Mouse (Mus musculus) embryonic facial prominence, embryonic 12.5 days (tissue): ENCODE measurements at regions not wholly inside any gene's neighbourhood (a gene's known extent, or its start where the extent isn't known, plus 50 kb on each side); places are given as distances from the start of the nearest gene placed in this dataset.

Source experiments
- ATAC-seq: fragments of 200-750 bp; cut with Nextera tagmentation; 2 replicates; pipeline ENCODE4 v1.8.0; 2017; ENCODE audit not compliant: insufficient number of reproducible peaks, insufficient read depth, low FRiP score, low TSS enrichment
- H3K27ac ChIP-seq: fragments of 300-500 bp; sonication (generic); 2 replicates; pipeline ENCODE4 v1.5.1; 2016; ENCODE audit warnings: mild to moderate bottlenecking
- H3K27me3 ChIP-seq: fragments of 300-500 bp; sonication (generic); 2 replicates; pipeline ENCODE4 v1.6.1; 2016; ENCODE audit warnings: mild to moderate bottlenecking, moderate library complexity
- H3K36me3 ChIP-seq: fragments of 300-500 bp; sonication (generic); 2 replicates; pipeline ENCODE4 v1.6.1; 2016; ENCODE audit warnings: mild to moderate bottlenecking
- H3K4me1 ChIP-seq: fragments of 300-500 bp; sonication (generic); 2 replicates; pipeline ENCODE4 v1.6.1; 2016
- H3K4me2 ChIP-seq: fragments of 300-500 bp; sonication (generic); replicated peaks from 2 replicates; pipeline ENCODE4 v1.6.1; 2016; ENCODE audit warnings: mild to moderate bottlenecking, moderate library complexity
- H3K4me3 ChIP-seq: fragments of 300-500 bp; sonication (generic); 2 replicates; pipeline ENCODE4 v1.5.1; 2016; ENCODE audit warnings: mild to moderate bottlenecking
- H3K9ac ChIP-seq: fragments of 300-500 bp; sonication (generic); 2 replicates; pipeline ENCODE4 v1.6.1; 2016; ENCODE audit warnings: mild to moderate bottlenecking, moderate library complexity
- H3K9me3 ChIP-seq: fragments of 300-500 bp; sonication (generic); 2 replicates; pipeline ENCODE4 v1.6.1; 2016; ENCODE audit warnings: mild to moderate bottlenecking, moderate library complexity
- WGBS: fragments of 180-500 bp; shearing (Covaris S2); methylation state at CpG from one replicate; pipeline ENCODE4 v1.1.7; 2016; 5-methylcytosine and 5-hydroxymethylcytosine counted together

- no peak overlapping the region for H3K4me3 ChIP-seq
- no peak overlapping the region for H3K4me2 ChIP-seq
- no peaks in the 10 kb centered on the region for H3K36me3 ChIP-seq
- no peak overlapping the region for H3K27ac ChIP-seq
- ATAC-seq, result no peak
- no peaks in the 10 kb centered on the region for H3K9me3 ChIP-seq
- WGBS, result 75% methylated on average over 2 of the region's 2 CpGs
- H3K9ac ChIP-seq, result no peak overlapping the region
- H3K27me3 ChIP-seq, result no peaks in the 10 kb centered on the region
- no peaks in the 10 kb centered on the region for H3K4me1 ChIP-seq
These were observed 393.1 kb upstream of the Nrp1 start for GRCm38 (mm10) chr8:127965341-127965740.

DNA sequence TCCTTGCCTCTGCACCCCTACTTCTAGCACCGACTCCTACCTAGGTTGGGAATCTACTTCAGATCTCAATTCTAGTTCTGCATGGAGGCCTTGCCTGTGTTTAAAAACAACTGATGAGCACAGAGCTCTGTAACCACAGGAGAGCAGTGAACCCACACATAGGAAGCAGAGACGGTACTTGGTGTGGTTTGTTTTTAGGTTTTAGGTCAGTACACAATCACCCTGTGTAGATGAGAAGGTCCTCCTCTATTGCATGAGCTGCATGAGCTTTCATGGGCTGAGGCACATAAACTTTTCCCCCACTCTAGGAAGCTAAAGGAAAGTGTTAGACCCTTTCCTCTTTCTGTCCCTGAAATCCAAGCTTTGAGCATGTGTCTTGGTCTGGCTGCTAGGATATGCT, 390.4 kb upstream of the Nrp1 start:
- WGBS, result 91% methylated on average over 2 of the region's 2 CpGs
- no peaks in the 10 kb centered on the region for H3K36me3 ChIP-seq
- no peaks in the 10 kb centered on the region for H3K27me3 ChIP-seq
- no peak overlapping the region for H3K4me3 ChIP-seq
- H3K27ac ChIP-seq, result no peak overlapping the region
- no peaks in the 10 kb centered on the region for H3K4me1 ChIP-seq
- no peak overlapping the region for H3K4me2 ChIP-seq
- no peak overlapping the region for H3K9ac ChIP-seq
- no peaks in the 10 kb centered on the region for H3K9me3 ChIP-seq
- no peak for ATAC-seq

- Histone ChIP-seq H3K9ac (no peak overlapping the region), H3K27ac (no peak overlapping the region), H3K4me1 (peaks cover 6% of the 10 kb centered on the region; the same call in 1 of the 2 replicates), H3K36me3 (no peaks in the 10 kb centered on the region), H3K4me2 (no peak overlapping the region), H3K27me3 (no peaks in the 10 kb centered on the region), H3K9me3 (no peaks in the 10 kb centered on the region), H3K4me3 (no peak overlapping the region)
- ATAC-seq, result no peak
- WGBS, result 97% methylated on average over 2 of the region's 2 CpGs
These were observed 385.2 kb upstream of the Nrp1 start for GRCm38 (mm10) chr8:127973194-127973593.

GRCm38 (mm10) chr8:127977746-127978145, 380.7 kb upstream of the Nrp1 start:
- 44% methylated on average over 2 of the region's 2 CpGs for WGBS
- no peak overlapping the region for H3K9ac ChIP-seq
- H3K9me3 ChIP-seq, result no peaks in the 10 kb centered on the region
- no peak for ATAC-seq
- H3K4me2 ChIP-seq, result no peak overlapping the region
- H3K4me3 ChIP-seq, result no peak overlapping the region
- 0 out of 2 replicates have a peak, but pooled peaks cover 2% of the 10 kb centered on the region for H3K27me3 ChIP-seq
- H3K4me1 ChIP-seq, result peaks cover 6% of the 10 kb centered on the region; the same call in 1 of the 2 replicates
- H3K36me3 ChIP-seq, result no peaks in the 10 kb centered on the region
- no peak overlapping the region for H3K27ac ChIP-seq

DNA sequence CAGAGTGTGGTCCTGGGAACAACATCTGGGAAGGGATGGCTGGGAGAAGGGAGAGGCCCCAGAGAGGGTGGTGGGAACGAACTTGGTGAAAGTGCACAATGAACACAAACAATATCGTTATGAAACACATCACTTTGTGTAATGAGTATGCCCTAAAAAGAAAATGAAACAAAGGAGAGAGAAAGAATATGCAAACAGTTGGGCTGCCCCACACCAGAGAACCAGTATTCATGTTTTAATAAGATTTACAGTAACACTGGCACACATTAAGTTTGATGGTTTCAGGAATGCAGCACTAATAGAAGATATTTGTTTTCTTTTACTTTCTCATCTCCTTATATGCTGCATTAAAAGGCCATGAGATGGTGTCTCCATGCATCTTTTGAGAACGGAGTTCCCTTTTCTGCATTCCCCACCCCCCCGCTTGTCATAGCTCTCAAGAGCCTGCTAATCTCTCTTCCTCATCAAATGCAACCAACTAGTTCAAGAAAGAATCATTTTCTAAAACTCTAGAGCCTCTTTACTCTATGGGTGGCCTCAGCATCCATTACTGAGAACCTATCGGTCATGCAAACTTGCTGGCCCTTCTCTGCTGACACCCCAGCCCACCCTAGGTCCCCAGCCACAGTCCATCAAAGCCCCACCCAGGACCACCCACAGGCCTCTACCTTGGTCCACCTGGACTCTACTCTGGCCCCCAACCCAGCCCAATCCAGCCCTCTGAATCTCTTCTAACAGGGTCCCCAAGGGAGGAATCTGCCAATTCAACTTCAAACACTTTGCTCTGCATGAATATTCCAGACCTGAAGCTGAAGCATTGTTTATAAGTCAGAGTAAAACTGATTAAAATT, 379.0 kb upstream of the Nrp1 start:
- Histone ChIP-seq H3K36me3 (no peaks in the 10 kb centered on the region), H3K4me3 (no peak overlapping the region), H3K27ac (no peak overlapping the region), H3K4me1 (0 out of 2 replicates have a peak, but pooled peaks cover 6% of the 10 kb centered on the region), H3K9ac (no peak overlapping the region), H3K9me3 (no peaks in the 10 kb centered on the region), H3K27me3 (0 out of 2 replicates have a peak, but pooled peaks cover 2% of the 10 kb centered on the region), H3K4me2 (no peak overlapping the region)
- ATAC-seq, result no peak
- 78% methylated on average over 5 of the region's 5 CpGs for WGBS

DNA sequence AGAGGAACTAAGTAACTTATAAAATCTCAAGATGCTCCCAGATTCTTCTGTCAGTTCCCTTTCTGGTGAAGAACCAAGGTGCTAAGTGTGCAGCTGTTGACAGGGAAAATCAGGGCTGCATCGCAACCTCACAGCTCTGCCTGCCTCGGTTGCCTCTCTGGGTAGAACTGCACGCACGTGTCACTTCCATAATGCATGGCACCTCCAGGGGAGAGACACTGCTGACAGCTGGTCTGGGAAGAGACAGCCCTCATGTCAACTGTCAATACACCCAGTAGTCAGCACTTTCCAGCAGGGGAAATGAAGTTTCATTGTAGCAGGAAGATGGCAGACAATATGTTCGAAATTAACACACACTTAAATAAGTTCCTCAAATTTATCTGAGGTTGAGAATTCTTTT, 376.2 kb upstream of the Nrp1 start:
- Histone ChIP-seq H3K4me3 (no peak overlapping the region), H3K9ac (no peak overlapping the region), H3K9me3 (no peaks in the 10 kb centered on the region), H3K4me1 (0 out of 2 replicates have a peak, but pooled peaks cover 6% of the 10 kb centered on the region), H3K4me2 (no peak overlapping the region), H3K27me3 (0 out of 2 replicates have a peak, but pooled peaks cover 2% of the 10 kb centered on the region), H3K27ac (no peak overlapping the region), H3K36me3 (no peaks in the 10 kb centered on the region)
- ATAC-seq, result no peak
- WGBS, result 81% methylated on average over 5 of the region's 5 CpGs

DNA sequence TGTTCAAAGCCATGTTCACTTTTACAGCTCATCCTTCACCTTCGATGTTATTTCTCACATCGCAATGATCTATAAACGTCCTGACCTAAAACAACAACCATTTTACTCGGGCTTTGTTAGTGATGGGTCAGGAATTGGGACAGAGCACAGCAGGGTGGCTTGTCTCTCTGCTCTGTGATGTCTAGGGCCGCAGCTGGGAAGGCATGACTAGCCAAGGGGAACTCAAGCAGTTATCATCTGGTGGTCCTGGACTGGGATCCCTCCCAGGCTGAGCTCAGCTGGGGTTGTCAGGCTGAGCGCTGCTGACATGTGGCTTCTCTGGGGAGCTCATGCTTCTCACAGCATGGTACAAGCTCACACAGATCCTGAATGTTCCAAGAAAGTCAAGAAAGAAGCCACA, 372.8 kb upstream of the Nrp1 start:
- H3K4me3 ChIP-seq, result no peak overlapping the region
- no peak for ATAC-seq
- 72% methylated on average over 6 of the region's 6 CpGs for WGBS
- no peaks in the 10 kb centered on the region for H3K36me3 ChIP-seq
- 0 out of 2 replicates have a peak, but pooled peaks cover 2% of the 10 kb centered on the region for H3K27me3 ChIP-seq
- no peaks in the 10 kb centered on the region for H3K4me1 ChIP-seq
- H3K4me2 ChIP-seq, result no peak overlapping the region
- no peak overlapping the region for H3K27ac ChIP-seq
- H3K9ac ChIP-seq, result no peak overlapping the region
- no peaks in the 10 kb centered on the region for H3K9me3 ChIP-seq

DNA sequence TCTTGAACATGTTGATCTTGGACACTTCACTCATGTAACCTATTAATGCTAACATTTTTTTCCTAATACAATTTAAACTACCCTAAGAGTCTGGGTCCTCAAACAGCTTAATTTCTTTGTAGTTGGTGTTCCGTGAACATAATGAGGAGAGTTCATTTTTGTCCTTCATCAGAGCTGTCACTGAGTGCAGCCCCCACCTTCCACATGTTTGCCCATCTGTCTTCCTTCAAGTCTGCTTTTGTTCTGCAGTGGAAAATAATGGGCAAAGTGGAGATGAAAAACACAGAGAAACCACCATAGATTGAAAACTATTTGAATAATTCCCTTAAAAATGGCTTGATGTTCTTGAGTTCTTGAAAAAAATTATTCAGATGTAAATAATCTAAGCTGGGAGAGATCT, 369.5 kb upstream of the Nrp1 start:
- no peak for ATAC-seq
- 63% methylated on average over 1 of the region's 1 CpGs for WGBS
- H3K27ac ChIP-seq, result no peak overlapping the region
- H3K9ac ChIP-seq, result no peak overlapping the region
- H3K4me2 ChIP-seq, result no peak overlapping the region
- no peaks in the 10 kb centered on the region for H3K9me3 ChIP-seq
- H3K36me3 ChIP-seq, result no peaks in the 10 kb centered on the region
- H3K4me1 ChIP-seq, result no peaks in the 10 kb centered on the region
- H3K4me3 ChIP-seq, result no peak overlapping the region
- H3K27me3 ChIP-seq, result no peaks in the 10 kb centered on the region

GRCm38 (mm10) chr8:127994898-127995297, 363.5 kb upstream of the Nrp1 start:
- no peak overlapping the region for H3K4me2 ChIP-seq
- H3K4me1 ChIP-seq, result no peaks in the 10 kb centered on the region
- H3K9me3 ChIP-seq, result no peaks in the 10 kb centered on the region
- WGBS, result 78% methylated on average over 1 of the region's 1 CpGs
- H3K27me3 ChIP-seq, result no peaks in the 10 kb centered on the region
- H3K4me3 ChIP-seq, result no peak overlapping the region
- H3K9ac ChIP-seq, result no peak overlapping the region
- ATAC-seq, result no peak
- no peak overlapping the region for H3K27ac ChIP-seq
- no peaks in the 10 kb centered on the region for H3K36me3 ChIP-seq

GRCm38 (mm10) chr8:127995490-127995889, 362.9 kb upstream of the Nrp1 start:
- H3K9me3 ChIP-seq, result no peaks in the 10 kb centered on the region
- H3K4me1 ChIP-seq, result no peaks in the 10 kb centered on the region
- H3K4me2 ChIP-seq, result no peak overlapping the region
- WGBS, result 93% methylated on average over 1 of the region's 1 CpGs
- no peaks in the 10 kb centered on the region for H3K36me3 ChIP-seq
- H3K27ac ChIP-seq, result no peak overlapping the region
- no peak overlapping the region for H3K9ac ChIP-seq
- H3K27me3 ChIP-seq, result no peaks in the 10 kb centered on the region
- ATAC-seq, result no peak
- H3K4me3 ChIP-seq, result no peak overlapping the region

GRCm38 (mm10) chr8:128002386-128002785, 356.0 kb upstream of the Nrp1 start:
- Histone ChIP-seq H3K27me3 (no peaks in the 10 kb centered on the region), H3K36me3 (no peaks in the 10 kb centered on the region), H3K9me3 (no peaks in the 10 kb centered on the region), H3K4me3 (no peak overlapping the region), H3K27ac (no peak overlapping the region), H3K4me2 (no peak overlapping the region), H3K9ac (no peak overlapping the region), H3K4me1 (no peaks in the 10 kb centered on the region)
- 68% methylated on average over 2 of the region's 2 CpGs for WGBS
- no peak for ATAC-seq

DNA sequence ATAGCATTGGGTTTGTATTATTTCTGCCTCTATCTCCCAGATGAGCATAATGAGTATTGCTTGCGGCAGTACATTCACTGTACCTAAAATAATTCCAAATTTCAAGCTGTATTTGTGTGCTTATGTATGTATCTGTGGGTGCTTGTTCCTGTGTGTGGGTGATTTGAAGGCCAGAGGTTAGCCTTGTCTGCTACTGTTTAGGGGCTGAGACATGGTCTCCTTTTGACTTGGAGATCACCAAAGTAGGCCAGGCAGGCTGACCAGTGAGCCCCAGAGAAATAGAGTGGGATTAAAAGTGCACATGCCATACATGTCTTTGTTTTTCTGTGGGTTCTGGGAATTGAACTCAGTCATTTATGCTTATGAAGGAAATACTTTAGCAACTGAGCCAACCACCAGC, 355.6 kb upstream of the Nrp1 start:
- no peak for ATAC-seq
- no peaks in the 10 kb centered on the region for H3K27me3 ChIP-seq
- no peaks in the 10 kb centered on the region for H3K4me1 ChIP-seq
- no peak overlapping the region for H3K4me3 ChIP-seq
- no peak overlapping the region for H3K27ac ChIP-seq
- no peak overlapping the region for H3K4me2 ChIP-seq
- 89% methylated on average over 1 of the region's 1 CpGs for WGBS
- H3K36me3 ChIP-seq, result no peaks in the 10 kb centered on the region
- no peaks in the 10 kb centered on the region for H3K9me3 ChIP-seq
- H3K9ac ChIP-seq, result no peak overlapping the region
